Mouse (Mus musculus) lung, adult 18-20 months (tissue): ENCODE data around the gene Cyp2e1.
"Not testable (repeated sequence)": the region's sequence is repeated elsewhere in the genome, so short reads cannot be mapped to it uniquely, and the experiment has no call there.

Source experiments
- DNase-seq, 2 experiments: peaks; one replicate each; pipeline ENCODE4 v3.0.0; 2022; ENCODE audit warnings: mixed read lengths in 2 of 2

The Cyp2e1 gene

DNA sequence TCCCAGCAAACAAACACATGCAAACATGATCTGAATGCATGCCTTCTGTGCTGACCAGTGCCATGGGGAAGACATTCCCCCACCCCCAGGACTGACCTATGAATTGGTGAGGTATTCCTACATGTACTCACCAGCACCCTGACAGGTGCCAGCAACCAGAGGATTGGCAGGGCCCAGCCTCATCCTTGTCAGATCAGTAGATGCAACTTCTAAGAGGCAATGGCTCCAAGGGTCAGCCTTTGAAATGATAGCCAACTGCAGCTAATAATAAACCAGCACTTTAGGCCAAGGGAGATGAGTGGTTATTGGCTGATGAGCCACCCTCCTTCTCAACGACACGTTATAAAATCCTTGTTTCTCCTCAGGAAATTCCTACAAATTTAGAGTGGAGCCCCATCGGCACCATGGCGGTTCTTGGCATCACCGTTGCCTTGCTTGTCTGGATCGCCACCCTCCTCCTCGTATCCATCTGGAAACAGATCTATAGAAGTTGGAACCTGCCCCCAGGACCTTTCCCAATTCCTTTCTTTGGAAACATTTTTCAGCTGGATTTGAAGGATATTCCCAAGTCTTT lies at the start of gene Cyp2e1:
Cyp2e1 (plus strand) TSS at position 293 of the 574 bp plus-strand sequence.
- DNase-seq = no peak

DNA sequence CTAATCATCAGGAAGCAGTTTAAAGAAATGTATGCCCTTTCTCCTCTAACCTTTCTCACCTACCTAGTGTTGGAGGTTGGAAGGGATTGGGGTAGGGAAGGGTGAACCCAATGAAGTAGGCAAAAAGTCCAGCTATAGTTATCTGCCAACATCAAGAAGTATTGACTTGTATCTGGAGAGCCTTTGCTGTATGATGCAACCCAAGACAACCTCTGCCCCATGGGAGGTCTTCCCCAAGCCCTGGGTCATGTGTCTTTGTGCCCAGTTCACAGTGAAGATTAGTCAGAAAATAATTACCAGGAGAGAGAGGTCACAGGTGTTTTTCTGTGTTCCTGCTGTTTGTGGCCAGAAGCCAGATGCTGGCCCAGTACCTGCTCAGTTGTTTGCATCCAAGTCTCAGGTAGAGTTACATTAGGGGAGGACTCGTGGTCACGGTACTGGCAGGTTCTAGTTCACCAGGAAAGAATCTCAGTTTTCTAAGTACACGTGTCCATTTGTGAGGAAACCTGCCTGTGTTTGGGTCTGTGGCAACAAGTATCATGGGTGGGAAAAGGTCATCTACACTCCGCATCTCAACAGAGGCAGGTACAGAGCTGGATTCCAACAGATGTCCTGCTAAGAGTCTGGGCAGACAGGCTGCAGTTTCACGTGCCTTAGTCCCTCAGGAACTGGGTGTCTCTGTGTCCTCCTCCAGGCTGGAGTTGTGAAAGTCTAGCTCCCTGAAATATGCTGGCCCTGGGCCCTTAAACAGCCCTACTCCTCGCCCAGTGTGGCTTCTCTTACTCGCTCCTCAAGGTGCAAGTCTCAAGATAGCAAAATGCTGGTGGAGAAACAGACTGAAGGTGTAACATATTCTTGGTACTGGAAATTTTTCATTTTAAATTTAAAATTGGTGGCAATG lies 46.1 kb upstream of the Cyp2e1 start:
- DNase-seq = no peak

DNA sequence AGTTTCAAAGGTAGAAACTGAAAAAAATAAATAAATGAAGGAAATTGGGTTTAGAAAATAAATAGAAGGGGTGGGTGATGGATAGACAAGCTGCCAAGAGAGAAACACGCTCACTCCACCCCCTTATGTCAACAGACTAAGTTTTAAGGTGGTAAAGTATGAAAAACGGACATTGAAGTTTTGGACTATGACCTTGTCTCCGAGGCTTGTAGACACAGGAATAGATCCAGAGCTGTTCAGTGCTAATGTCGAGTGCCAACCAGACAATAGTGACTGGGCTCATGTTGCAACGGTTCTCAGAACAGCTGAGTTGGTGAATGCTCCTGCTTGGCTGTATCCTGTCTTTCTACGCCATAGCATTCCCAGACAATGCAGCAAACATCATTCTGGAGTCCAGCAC lies 42.4 kb upstream of the Cyp2e1 start:
- DNase-seq = no peak

DNA sequence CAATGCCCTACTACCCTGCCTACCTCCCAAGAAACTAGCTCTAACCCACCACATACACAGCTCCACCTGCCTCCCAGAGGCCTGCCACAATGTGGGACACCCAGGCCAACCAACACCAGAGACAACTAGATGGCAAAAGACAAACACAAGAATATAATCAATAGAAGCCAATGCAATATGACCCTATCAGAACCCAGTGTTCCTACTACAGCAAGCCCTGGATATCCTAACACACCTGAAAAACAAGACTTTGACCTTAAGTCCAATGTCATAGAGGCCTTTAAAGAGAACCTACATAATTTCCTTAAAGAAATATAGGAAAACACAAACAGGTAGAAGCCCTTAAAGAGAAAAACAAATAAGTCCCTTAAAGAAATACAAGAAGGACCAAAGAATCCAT lies 38.0 kb upstream of the Cyp2e1 start:
- DNase-seq = no peak

DNA sequence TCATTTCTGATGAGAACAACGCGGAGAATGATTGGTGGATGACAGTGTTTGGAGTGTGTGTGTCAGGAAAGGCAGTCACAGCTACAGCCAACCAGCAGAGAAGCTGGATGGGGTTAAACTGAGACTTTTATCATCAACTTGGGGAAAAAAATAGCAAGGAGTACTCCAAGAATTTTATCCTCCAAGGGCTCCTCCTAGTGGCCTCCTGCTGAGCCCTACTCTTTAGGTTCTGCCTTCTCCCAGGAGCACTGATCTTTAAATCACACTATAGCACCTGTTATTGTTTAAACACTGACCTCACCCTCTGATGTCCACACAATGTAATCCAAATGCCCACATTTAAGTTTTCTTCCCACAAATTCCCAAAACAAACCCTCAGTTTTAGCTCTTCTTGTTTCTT lies 30.4 kb upstream of the Cyp2e1 start:
- DNase-seq = no peak

DNA sequence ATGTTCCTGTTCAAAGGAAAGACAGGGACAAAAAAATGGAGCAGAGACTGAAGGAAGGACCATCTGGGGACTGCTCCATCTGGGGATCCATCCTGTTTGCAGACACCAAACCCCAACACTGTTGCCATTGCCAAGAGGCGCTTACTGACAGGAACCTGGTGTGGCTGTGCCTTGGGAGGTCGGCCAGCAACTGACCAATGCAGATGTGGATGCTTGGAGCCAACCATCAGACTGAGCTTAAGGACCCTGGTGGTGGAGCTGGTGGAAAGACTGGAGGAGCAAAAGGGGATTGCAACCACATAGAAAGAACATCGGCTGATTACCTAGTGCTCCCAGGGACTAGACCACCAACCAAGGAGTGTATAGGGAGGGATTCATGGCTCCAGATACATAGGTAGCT lies 16.1 kb upstream of the Cyp2e1 start:
- DNase-seq = no peak

DNA sequence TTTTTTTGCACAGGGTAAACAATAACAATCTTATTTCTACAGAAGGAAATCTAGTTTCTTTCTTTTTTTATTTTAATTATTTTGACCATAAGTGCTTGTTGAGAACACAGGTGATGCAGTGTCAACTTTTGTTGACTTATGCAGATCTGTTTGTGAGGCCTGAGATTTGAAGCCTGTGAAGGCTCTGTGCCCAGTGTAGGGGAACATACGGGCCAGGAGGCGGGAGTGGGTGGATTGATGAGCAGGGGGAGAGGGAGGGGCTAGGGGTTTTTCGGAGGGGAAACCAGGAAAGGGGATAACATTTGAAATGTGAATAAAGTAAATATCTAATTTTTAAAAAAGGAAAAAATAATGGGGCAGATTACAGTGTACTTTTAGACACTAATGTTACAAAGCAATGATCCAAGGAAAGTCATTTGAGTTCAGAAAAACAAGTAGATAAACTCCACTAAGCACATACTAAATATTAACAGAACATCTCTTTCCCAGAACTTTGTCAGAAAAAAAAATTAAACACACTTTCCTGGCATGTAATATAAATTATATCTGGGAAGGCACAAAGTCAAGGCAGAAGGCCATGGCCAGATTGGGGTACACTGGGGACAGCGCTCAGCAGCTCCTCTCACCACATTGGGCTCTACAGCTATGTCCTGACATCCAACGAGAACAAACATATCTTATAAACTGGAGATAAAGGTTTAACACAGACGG lies 15.3 kb upstream of the Cyp2e1 start:
- no peak for DNase-seq

DNA sequence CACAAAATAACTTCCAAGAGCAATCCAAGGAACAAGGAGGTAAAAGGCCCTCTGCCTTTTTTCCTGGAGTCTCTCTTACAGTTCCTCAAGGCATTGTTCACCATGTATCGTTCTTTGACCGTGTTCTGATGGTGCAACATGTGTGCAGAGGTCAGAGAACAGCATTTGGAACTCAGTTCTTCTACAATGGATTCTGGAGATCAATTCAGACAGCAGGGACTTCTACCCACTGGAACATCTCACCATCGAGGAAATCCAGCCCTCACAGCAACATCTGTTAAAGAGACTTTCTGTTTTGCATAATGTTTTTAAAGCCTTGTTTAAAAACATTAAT lies 14.7 kb upstream of the Cyp2e1 start:
- DNase-seq = no peak

DNA sequence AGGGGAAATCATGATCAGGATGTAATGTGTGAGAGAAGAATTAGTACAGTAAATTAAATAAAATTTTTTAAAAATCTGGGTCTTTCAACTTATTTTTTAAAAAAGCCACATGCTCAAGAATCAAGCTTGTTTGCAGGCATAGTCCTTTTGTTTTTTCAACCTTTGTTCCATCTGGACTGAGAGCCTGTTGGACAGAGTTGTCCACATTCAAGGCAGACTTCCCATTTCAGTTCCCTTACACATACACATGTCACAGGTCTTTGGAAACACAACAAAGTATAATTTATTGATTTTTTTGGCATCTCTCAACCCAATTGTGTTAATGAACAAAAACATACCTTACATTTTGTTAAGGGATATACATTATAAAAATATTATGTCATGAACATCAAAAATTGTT lies 9.0 kb upstream of the Cyp2e1 start:
- no peak for DNase-seq

DNA sequence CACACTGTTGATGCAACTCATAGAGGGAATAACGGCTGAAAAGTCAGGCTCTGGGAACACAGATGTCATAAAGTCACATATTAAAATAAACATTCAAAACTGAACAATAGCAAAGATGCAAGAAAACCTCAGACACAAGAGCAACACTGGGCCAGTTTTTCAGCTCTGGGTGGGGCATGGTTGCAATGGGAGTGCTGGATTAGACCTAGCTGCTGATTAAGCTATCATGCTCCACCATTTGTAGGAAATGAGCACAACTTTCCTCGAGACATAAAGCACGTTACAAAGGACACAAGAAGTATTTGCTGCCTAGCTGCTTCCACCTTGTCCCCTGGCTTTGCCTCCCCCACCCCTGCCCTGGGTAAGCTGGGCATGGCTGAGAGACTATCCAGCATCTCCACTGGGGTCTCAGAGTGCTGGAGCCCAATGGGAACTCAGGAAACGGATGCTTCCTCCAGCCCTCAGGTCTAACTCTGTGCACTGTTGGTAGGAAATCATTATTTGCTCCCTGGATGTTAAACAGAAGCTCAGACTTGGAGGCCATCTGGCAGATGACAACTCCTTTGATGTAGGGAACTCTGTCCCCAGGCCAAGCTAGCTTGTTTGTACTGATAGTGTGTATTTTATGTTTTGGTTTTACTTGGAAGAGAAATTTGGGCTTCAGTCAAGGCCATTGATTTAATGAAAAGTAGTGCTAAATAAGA lies 7.2 kb upstream of the Cyp2e1 start:
- no peak for DNase-seq

DNA sequence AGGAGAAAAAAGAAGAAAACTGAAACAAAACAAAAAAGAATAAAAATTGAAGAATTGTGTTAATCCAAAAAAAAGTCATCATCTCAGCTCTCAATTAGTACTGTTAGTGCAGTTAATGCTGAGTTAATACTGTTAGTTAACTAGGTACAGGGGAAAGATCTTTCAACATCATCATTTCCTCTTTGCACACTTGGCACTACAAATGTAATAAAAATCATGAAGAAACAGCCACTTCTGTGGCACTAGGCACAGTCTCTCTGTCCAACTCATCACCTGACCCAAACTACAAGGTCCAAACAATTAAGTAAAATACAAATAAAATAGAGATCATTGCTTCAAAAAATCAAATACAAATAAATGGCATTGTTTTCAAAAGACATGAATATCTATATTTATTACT lies 2.9 kb upstream of the Cyp2e1 start:
- no peak for DNase-seq

DNA sequence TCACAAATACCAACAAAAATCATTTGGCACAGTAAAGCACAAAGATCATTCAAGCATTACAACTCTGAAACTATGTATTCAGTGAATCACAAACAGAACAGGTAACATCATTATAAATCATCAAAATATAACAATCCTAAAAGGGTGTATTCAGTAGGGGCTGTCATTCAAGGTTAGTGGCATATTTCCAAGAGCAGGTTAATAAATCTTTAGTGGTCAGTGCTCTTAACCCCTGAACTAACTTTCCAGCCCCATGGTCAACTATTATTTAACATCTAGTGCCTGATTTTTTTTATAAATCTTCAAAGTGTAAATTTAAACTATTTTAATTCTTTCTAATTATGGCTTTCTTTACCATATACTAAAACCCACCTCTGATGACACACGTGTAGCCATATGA lies 1.9 kb downstream of the Cyp2e1 start:
- DNase-seq = not testable (repeated sequence)

DNA sequence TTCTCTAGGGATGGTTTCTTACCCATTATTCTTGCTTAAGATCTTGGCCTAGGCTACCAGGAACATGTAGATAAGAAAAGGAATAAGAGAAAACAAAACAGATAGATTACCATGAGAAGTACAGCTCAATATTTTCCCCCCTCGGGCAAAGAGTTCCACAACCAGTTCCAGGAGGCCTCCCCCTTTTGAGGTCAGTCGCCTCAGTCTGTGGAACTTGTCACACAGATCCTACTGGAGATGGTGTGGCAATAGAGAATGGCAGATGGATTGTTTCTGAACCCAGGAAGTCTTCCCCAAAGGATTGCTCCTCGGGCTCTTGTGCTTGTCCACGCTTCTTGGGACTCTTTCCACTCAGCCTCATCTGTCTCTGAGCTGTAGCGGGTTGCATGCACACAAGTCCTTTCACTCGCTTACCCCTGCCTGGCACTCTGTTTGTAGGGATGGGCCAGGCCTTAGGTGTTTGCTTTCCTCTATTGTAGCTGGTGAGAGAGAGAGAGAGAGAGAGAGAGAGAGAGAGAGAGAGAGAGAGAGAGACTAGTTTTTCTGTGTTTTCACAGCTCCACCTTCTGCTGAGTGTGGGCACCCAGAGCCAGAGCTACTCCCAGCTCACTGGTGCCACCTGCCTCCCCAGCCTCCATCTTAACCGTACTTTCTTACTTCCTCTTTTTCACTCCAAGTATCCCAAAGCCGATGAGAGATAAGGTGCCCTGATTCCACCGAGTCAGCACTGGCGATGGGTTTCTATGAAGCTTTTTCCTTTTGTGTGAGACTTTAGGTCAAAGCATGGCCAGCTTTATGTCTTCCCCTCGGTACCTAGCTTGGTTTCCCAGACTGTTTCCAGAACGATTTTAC lies 2.6 kb downstream of the Cyp2e1 start:
- DNase-seq = no peak

DNA sequence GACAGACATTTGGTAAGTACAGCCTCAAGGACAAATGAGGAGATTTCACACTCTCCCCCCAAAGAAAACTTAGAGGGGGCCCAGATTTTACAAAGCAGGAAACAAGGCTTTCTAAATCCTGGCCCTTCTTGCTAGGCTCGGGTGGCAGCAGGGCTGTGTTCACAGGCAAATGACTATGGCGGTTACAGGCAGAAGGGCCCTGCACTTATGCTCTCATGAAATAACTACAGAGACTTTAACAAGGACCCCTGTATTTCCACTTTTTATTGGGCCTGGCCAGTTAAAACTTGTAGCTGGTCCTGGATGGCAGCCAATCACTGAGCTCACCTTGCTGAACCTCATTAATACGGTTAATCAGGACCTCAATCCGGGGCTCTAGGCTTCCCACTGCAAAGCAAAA lies 17.0 kb downstream of the Cyp2e1 start:
- no peak for DNase-seq

DNA sequence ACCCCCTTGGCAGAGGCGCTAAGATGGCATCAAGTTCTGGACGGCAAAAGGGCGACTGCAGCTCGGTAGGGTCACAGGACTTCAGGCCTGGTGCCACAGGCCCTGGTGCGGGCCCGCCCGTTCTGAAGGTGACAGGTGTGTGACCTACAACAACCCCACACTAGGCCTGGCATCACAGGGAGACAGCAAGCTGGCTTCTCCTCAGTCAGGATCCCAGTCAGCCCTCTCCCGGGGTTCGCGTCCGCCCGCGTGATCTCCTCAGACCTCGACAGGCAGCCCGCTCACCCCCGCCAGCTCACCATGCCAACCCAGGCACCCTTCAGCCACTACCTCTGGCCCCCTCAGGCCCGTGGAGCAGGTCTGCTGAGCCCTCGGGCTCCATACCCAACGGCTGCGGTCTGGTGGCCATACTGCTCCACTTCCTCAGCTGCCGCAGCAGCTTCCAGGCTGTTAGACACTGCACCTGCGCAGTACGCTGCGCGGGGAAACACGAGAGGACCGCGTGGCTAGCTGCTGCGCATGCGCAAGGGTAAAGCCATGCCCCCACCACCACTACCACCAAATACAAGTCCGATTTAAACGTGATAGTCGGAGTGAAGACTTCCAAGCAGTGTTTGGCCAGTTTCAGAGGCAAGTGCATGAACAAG lies 24.0 kb downstream of the Cyp2e1 start, which contains the start of gene Syce1:
Syce1 (minus strand) TSS at position 447 of the 647 bp plus-strand sequence.
- DNase-seq = no peak

DNA sequence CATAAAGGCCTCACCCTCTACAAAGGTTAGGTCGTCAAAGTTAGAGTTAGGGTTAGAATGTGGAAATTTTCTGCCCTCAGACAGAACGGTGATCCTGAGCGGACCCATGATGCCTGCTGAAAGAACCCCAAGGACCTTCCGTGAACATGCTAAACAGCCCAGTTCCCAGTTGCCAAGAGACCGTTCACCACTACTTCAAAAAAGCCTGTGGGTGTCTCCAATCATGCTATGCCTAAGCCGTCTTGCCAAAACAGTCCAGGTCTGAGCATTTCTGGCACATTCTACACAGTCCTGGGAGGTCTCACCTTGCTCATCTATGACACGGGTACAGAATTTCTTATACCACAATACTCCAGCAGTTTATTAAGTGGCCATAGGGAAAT lies 24.5 kb downstream of the Cyp2e1 start:
- no peak for DNase-seq

DNA sequence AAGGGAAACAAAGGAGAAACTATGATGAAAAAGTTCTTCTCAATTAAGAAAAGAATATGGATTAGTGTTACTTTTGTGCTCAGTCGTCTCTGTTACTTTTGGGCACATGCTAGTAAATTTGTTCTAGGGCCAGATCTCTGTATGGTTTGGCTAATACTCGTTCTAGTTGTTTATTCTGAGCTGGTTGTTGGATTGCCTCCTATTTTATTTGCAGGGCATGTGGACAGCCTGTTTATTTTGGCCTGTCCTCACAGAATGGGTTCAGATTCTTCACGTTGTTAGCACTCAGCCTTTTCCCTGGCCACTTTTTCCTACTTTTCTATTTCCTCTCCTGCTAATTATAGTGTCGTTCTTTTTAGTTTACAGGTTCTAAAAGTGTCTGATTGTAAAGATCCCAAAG lies 30.0 kb downstream of the Cyp2e1 start:
- no peak for DNase-seq

DNA sequence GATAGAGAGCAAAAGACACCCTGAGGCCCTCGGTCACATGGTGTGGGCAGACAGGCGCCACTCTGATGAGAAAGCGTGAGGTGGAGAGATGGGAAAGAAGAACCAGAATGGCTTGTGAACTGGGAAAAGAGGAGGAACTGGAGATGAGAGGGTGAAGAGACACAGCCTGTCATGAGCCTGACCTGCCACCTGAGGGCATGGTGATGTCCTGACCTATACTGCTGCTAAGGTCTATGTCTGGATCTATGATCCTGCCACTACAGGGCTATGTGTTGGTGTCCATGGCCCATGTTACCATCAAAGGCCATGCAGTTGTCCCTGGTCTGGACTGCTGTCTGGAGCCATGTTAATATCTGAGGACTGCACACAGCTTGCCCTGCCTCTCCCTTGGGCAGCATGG lies 34.1 kb downstream of the Cyp2e1 start:
- DNase-seq = no peak

DNA sequence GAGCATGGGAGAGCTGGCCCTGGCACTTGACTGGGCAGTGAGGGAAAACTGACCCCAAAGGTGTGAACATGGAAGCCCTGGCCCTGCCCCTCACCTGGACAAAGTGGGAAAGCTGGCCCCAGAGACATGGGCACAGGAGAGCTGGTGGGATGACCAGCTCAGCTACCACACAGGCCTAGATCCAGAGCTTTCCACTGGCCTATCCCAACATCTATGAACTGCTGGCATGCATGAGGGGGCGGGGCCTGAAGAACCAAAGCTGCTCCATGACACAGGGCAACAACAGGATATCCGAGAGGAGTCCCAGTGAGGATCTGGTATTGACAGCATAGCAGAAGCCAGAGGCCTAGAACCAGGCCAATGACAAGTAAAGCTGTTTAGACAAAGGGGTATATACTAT lies 34.7 kb downstream of the Cyp2e1 start:
- DNase-seq = no peak

DNA sequence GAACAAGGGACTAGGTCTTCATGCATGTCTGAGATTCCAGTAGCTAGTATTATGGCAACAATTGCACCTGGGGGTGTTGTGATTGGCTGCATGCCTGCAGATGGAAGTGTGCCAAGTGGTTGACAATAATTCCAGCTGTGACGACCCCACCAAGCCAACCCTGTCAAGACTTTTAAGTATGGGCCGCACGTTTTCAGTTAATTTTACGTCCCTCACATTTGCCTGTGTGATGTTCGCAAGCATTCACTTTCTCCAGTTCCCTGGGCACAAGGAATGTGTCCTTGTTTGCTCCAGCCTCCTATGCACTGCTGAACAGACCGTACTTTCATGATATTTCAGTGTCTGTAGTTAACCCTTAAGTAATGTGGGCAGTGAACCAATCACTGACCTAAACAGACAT lies 39.1 kb downstream of the Cyp2e1 start:
- DNase-seq = no peak

DNA sequence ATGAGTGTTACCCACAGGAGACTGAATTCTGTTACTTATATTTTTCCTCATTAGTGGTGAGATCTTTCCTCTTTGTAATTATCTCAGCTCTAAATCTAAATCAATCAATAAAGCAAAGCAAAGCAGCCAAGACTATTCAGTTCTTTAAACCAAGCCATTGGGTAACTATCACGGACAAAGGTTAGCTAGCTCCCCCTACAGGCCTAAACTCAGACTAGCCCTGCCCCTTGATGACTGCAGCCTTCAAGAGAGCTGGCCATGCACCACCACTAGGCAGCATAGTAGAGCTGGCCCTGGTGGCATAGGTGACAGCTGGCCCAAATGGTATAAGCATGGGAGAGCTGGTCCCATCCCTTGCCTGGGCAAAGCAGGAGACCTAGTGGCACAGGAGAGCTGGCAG lies 42.2 kb downstream of the Cyp2e1 start:
- DNase-seq = peak; percentile 38 to 63

DNA sequence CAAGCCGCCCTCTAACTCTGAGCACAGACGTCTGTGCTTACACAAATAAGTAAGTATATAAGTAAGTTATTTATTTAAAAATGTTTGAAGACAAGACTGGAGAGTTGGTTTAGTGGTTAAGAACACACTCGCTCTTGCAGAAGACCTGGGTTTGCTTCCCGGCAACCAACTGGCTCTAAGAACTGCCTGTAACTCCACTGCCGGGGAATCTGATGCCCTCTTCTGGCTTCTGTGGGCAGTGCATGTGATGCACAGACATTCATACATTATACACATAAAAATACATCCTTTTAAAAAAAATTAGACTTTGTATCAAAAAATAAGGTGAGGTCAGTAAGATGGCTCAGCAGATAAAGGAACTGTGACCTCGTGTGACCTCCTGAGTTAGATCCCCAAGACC lies 47.0 kb downstream of the Cyp2e1 start:
- no peak for DNase-seq
